Mouse (Mus musculus) thymus, postnatal 36 days (tissue): ENCODE results near the gene Dynlt1c.
"Not testable (repeated sequence)": the region's sequence is repeated elsewhere in the genome, so short reads cannot be mapped to it uniquely, and the experiment has no call there.

Experiments used
- DNase-seq, 2 experiments: peaks; one replicate each; pipeline ENCODE4 v3.0.0; 2022; ENCODE audit warnings: mixed read lengths in 2 of 2

The Dynlt1c gene

DNA sequence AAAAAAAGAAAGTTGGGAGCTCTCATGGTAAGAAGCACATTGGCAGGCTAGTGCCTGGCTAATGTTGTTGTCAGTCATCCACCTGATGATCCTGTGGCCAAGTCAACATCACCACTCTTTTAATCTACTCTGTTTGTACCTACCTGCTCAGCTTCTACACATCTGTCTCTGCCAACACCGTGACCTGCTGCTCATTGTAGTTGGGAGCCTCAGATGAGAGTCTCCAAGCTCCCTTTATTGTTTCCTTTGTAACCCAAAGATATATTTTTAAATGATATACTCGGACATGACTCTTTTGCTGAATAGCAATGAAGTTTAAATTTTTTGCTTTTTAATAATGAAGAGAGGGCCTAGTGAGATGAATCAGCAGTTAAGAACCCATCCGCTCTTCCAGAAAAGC is 55.0 kb downstream of the Dynlt1c start:
- DNase-seq: not testable (repeated sequence)

DNA sequence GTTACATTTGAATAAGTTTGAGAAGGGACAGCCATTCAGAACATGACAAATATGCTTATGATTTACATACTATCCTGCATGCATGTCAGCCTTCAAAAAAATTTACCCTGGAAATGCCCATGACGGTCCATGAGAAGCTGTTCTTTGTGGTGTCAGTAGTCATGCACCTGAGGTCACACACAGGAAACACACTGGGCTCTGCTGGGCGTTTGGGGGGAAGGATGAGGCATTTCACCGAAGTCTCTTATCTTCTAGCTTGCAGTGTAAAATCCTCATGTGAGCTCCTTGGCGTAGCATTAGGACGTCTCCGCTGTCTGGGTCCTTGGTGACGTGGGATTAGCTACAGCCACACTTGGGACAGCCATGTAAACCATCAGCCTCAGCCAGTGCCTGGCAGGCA is 57.3 kb downstream of the Dynlt1c start, which contains the start of gene Sytl3:
Gene Sytl3, plus strand, starts transcription at position 293 of the 400 bp plus-strand sequence.
- DNase-seq: peak; percentile 76 to 81
